Mouse (Mus musculus) E14TG2a.4 (cell line): ENCODE results near the gene Sik1.

Experiments used
- H3K27me3 ChIP-seq: 2 replicates; pipeline ENCODE4 v1.6.1; 2014; ENCODE audit warnings: low read length, control low read depth; ENCODE audit not compliant: insufficient read depth
- H3K36me3 ChIP-seq: 2 replicates; pipeline ENCODE4 v1.6.1; 2014; ENCODE audit warnings: low read length, control low read depth; ENCODE audit not compliant: insufficient read depth
- H3K4me1 ChIP-seq: replicated peaks from 2 replicates; pipeline ENCODE4 v1.6.1; 2014; ENCODE audit warnings: low read depth, low read length, control low read depth
- H3K4me3 ChIP-seq: replicated peaks from 2 replicates; pipeline ENCODE4 v1.5.1; 2014; ENCODE audit warnings: mild to moderate bottlenecking, low read length
- H3K9me3 ChIP-seq: 2 replicates; pipeline ENCODE4 v1.6.1; 2014; ENCODE audit warnings: low read length, control low read depth
- CTCF ChIP-seq: conservative IDR thresholded peaks from 2 replicates; pipeline ENCODE4 v1.5.1; 2014; ENCODE audit warnings: low read length
- NANOG ChIP-seq: IDR thresholded peaks from 2 replicates; pipeline ENCODE4 v1.6.1; 2014; ENCODE audit warnings: borderline replicate concordance, low read length, mixed read lengths
- POU5F1 ChIP-seq: IDR thresholded peaks from 2 replicates; pipeline ENCODE4 v1.6.1; 2014; ENCODE audit warnings: low read length, borderline replicate concordance

The Sik1 gene

DNA sequence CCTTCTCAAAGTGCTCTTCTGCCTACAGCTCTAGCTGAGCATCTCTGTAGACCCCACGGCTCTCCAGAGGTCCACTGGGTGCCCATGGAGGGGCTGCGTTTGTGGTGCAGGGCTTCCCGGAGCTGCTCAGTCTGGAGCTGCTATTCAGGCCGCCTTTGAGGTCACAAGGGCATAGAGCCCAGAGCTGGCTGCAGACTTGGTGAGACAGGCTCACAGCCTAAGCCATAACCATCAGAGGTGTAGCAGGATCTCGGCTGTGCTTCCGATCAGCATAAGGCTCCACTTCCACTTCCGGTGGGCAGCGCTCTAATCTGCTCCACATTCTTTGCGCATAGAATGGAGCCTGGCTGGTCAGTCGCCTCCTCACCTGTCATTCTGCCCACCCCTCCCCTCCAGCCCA lies 23.8 kb upstream of the Sik1 start:
- Histone ChIP-seq H3K27me3 (peaks cover 32% of the 10 kb centered on the region), H3K4me3 (no peak overlapping the region), H3K36me3 (no peaks in the 10 kb centered on the region), H3K4me1 (peaks cover 29% of the 10 kb centered on the region), H3K9me3 (no peaks in the 10 kb centered on the region)
- TF ChIP-seq CTCF (no peak), NANOG (no peak), POU5F1 (no peak)

DNA sequence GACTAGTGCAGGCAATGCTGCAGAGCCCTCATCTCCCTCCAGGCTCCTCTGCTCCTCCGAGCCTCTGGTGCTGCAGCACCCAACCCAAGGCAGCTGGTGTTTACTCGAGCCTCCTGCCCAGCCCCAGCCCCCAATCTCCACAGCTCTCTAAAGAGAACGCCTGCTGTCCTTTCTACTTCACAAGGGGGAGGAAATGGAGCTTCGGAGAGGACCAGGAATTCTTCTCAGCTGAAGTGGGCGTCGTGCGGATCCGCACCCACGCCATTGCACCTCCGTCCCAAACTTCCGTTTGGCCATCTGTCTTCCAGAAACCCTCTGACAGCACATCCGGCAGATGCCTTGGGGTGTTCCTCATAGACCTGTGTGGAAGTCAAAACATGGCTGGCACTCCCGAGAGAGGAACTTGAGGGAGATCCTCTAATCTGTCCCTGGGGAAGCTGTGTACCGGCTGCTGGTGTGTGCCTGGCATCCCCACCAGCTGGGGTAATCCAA lies 22.1 kb upstream of the Sik1 start:
- H3K27me3 ChIP-seq, result peaks cover 37% of the 10 kb centered on the region
- peak overlapping the region; percentile 59 for H3K4me3 ChIP-seq
- peaks cover 29% of the 10 kb centered on the region for H3K4me1 ChIP-seq
- H3K36me3 ChIP-seq, result no peaks in the 10 kb centered on the region
- H3K9me3 ChIP-seq, result no peaks in the 10 kb centered on the region
- no peak for TF ChIP-seq CTCF

DNA sequence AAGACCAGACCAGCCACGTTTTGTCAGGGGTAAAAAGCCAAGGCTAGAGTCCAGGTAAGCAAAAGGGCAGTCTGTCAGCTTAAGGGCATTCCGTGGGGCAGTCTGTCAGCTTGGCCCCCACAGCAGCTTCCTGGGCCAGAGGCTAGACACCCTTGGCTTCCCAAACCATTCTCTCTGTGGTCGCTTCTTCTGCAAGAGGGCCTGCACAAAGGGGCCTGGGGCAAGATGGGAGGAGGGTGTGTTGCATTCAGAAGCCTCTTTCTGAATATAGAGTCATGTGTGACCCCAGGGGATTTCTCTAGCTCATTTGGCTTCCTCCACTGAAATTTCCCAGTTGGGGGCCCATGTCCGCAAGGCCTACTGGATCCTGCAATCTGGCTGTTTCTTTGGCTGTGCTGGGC lies 21.6 kb upstream of the Sik1 start:
- Histone ChIP-seq H3K27me3 (peaks cover 36% of the 10 kb centered on the region), H3K36me3 (no peaks in the 10 kb centered on the region), H3K9me3 (no peaks in the 10 kb centered on the region), H3K4me1 (peaks cover 33% of the 10 kb centered on the region), H3K4me3 (peak overlapping the region; percentile 59)
- TF ChIP-seq CTCF (no peak), POU5F1 (no peak), NANOG (no peak)

DNA sequence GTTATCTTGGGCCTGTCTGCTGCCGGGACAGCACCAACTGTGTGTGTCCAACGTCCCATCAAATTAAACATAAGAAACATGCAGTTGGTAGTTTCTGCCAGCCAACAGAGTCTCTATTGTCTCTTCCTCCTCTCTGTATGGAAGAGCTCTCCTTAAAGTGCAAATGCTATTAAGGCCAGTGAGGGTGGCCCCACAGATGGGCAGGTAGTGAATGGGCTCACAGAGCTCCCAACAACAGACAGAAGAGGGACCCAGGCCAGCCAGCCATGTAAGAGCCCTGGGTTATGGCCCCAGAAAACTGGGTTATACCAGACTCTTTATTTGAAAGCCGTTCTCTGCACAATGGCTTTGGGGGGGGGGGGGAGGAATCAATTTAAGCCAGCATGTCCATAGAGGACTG lies 21.2 kb upstream of the Sik1 start:
- TF ChIP-seq CTCF (no peak), POU5F1 (no peak), NANOG (no peak)
- no peaks in the 10 kb centered on the region for H3K9me3 ChIP-seq

DNA sequence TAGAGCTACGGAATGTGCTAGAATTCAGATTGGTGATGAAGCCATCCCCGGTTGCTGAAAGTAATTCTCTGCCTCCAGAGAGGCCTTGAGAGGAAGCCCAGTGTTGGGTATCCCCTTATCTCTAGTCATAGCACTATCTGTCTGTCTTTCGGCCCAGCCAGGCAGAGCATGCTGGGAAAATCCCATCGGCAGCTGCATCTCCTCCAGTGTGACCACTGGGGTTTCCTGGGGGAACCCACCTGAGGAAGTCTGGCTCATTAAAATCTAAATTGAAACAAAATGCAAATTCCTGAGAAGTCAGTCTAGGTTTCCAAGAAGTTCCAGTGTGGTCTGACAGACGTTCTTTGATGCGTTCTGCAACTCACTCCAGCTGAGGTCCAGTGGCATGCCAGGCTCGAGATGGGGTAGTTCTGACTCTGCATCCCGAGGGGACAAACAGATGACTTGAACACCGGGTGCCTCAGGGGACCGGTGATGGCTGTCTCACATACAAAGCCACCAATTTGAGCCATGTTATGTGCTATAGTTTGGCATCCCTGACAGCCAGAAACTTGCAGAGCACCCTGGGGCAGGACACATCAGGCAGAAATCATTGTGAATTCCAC lies 19.8 kb upstream of the Sik1 start:
- TF ChIP-seq NANOG (no peak), CTCF (no peak), POU5F1 (no peak)

More for the DNA sequence above, 21.2 kb upstream of the Sik1 start:
- no peaks in the 10 kb centered on the region for H3K36me3 ChIP-seq
- no peak overlapping the region for H3K4me3 ChIP-seq
- H3K27me3 ChIP-seq, result peaks cover 34% of the 10 kb centered on the region
- H3K4me1 ChIP-seq, result peaks cover 34% of the 10 kb centered on the region

DNA sequence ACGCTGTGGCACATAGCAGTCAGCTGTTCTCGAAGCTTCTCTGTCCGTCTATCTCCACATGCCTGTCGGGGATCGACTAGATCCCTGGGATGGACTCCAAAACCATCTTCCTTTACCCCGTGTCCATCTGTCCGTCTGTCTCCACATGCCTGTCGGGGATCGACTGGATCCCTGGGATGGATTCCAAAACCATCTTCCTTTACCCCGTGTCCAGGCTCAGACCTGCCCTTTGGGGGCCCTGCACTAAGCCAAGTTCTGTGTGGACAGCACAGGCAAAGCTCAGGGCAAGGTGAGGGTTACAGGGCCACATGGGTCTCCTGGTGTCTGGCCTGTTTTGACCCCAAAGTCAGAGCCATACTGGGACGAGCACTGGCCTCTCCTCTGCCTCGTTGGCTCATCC lies 19.1 kb upstream of the Sik1 start:
- no peak overlapping the region for H3K4me3 ChIP-seq
- peaks cover 25% of the 10 kb centered on the region for H3K27me3 ChIP-seq
- H3K36me3 ChIP-seq, result no peaks in the 10 kb centered on the region
- TF ChIP-seq NANOG (no peak), CTCF (no peak), POU5F1 (no peak)
- H3K9me3 ChIP-seq, result no peaks in the 10 kb centered on the region
- H3K4me1 ChIP-seq, result peaks cover 51% of the 10 kb centered on the region

More for the DNA sequence above, 19.8 kb upstream of the Sik1 start:
- Histone ChIP-seq H3K36me3 (no peaks in the 10 kb centered on the region), H3K4me1 (peaks cover 44% of the 10 kb centered on the region), H3K27me3 (peaks cover 29% of the 10 kb centered on the region), H3K4me3 (no peak overlapping the region), H3K9me3 (no peaks in the 10 kb centered on the region)

DNA sequence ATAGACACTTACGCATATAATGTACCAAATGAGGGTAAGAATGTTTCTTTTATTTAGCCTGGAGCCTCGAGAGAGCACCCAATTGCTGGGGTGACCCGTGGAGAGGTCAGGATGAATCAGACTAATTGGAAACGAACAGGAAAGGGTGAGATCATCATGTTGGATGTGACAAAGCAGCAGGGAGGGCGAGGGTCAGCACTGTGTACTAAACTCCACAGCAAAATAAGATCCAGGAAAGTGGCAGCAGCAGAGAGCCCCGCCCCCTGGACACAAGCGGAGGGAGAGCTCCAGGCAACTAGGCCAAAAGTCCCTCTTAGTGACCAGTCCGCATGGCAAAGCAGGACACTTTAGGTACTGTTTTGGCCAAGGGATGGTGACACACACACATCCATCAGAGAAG lies 18.4 kb upstream of the Sik1 start:
- H3K36me3 ChIP-seq, result no peaks in the 10 kb centered on the region
- peaks cover 47% of the 10 kb centered on the region for H3K4me1 ChIP-seq
- H3K4me3 ChIP-seq, result no peak overlapping the region
- no peak for TF ChIP-seq CTCF
- TF ChIP-seq NANOG, result no peak
- no peak for TF ChIP-seq POU5F1
- no peaks in the 10 kb centered on the region for H3K9me3 ChIP-seq
- peaks cover 22% of the 10 kb centered on the region for H3K27me3 ChIP-seq

DNA sequence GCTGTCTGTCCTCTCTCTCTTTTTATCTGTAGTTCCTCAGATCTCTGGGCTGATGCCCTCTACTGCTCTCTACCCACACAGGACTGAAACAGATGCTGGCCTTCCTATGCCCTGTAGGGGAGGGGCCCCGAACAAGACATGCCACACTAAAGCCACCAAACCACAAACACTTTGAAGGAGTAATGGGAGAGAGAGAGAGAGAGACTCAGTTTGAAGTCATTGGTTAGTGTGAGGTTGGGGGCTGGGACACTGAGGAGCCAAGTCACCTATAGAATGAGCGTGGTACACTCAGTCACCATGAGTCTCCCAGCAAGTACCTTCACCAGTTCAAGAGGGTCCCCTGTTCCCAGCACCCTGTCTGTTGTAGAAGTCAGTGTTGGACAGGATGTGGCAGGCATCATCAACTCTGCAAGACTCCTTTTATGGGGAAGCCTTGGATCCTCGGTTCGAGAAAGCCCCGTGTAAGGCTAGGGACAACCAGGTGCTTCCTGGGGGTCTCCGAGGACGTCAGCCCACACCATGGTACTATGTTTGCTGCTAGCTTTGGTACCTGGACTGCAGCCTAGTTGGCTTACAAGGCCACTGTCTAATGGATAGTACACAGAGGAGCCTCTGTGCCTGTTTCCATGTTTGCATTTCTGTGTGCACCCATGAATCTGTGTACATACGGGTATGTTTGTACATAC lies 17.7 kb upstream of the Sik1 start:
- Histone ChIP-seq H3K4me3 (no peak overlapping the region), H3K9me3 (no peaks in the 10 kb centered on the region), H3K27me3 (peaks cover 22% of the 10 kb centered on the region), H3K4me1 (peaks cover 47% of the 10 kb centered on the region), H3K36me3 (no peaks in the 10 kb centered on the region)
- no peak for TF ChIP-seq CTCF
- TF ChIP-seq POU5F1, result no peak
- TF ChIP-seq NANOG, result no peak
